Mouse (Mus musculus) thymus, adult 2 months (tissue): ENCODE data around the gene Tspan5. TPM values are rescaled to one million over a fixed set of nuclear protein-coding genes. Genes with fewer than 3 reads are reported as not detected.

ENCODE experiments used
- DNase-seq: peaks from one replicate; pipeline ENCODE4 v3.0.0; 2021
- H3K27ac ChIP-seq: fragments of 200-500 bp; 2 replicates; pipeline ENCODE4 v1.5.1; 2012; ENCODE audit warnings: low read length, control low read depth; ENCODE audit not compliant: control insufficient read depth, insufficient read depth
- H3K27me3 ChIP-seq: fragments of 200-500 bp; 2 replicates; pipeline ENCODE4 v1.6.1; 2012; ENCODE audit warnings: mild to moderate bottlenecking, low read length, moderate library complexity, mixed read lengths; ENCODE audit not compliant: control insufficient read depth, insufficient read depth
- H3K36me3 ChIP-seq: fragments of 200-500 bp; 2 replicates; pipeline ENCODE4 v1.6.1; 2012; ENCODE audit warnings: mild to moderate bottlenecking, low read length, moderate library complexity; ENCODE audit not compliant: control insufficient read depth, insufficient read depth
- H3K4me1 ChIP-seq: fragments of 200-500 bp; replicated peaks from 2 replicates; pipeline ENCODE4 v1.6.1; 2012; ENCODE audit warnings: low read length; ENCODE audit not compliant: control insufficient read depth, insufficient read depth
- H3K4me3 ChIP-seq: fragments of 200-500 bp; 2 replicates; pipeline ENCODE4 v1.5.1; 2012; ENCODE audit warnings: mild to moderate bottlenecking, low read length, control low read depth, moderate library complexity; ENCODE audit not compliant: control insufficient read depth, insufficient read depth
- CTCF ChIP-seq: fragments of 200-500 bp; IDR thresholded peaks from 2 replicates; pipeline ENCODE4 v1.5.1; 2012; ENCODE audit warnings: mild to moderate bottlenecking, control low read depth, low read length, moderate library complexity, borderline replicate concordance; ENCODE audit not compliant: control insufficient read depth, poor library complexity, insufficient read depth; ENCODE audit errors: extremely low read depth
- POLR2A ChIP-seq: fragments of 200-500 bp; IDR thresholded peaks from 2 replicates; pipeline ENCODE4 v1.6.1; 2012; ENCODE audit warnings: mild to moderate bottlenecking, low read length, control low read depth, moderate library complexity; ENCODE audit not compliant: control insufficient read depth, poor library complexity, insufficient read depth; ENCODE audit errors: extremely low read depth
- WGBS: fragments of 180-500 bp; shearing (Covaris S2); methylation state at CpG from one replicate; pipeline ENCODE4 v1.1.7; 2018; 5-methylcytosine and 5-hydroxymethylcytosine counted together
- polyA plus RNA-seq: library from polyadenylated mRNA; depleted of rRNA; stranded (reverse); fragments of >200 nt; gene quantifications from 2 replicates; pipeline ENCODE4 v1.2.3, GENCODE M21; 2012; rRNA removed

The Tspan5 gene
- polyA plus RNA-seq, 1 experiment, result 15.9 TPM

DNA sequence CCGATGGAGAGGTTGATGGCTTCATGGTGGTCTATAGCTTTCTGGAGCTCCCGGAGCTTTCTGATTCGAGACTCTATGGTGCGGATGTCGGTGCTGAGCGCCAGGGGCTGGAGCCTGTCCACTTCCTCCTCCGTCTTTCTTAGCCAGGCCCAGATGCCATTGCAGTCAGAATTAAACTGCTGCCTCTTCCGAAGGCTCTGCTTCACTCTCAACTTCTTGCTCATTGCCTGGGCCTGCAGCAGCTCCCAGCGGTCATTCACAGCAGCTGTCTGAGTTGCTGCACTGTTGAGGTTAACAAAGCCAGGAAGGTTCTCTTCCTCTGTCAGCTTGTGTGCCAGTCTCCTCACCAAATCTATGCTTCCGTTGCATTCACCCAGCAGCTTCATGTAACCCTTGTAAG is 195.2 kb downstream of the Tspan5 start:
- Histone ChIP-seq H3K4me1 (no peaks in the 10 kb centered on the region), H3K36me3 (peaks cover 24% of the 10 kb centered on the region)
- TF ChIP-seq CTCF, result no peak
- TF ChIP-seq POLR2A, result no peak

DNA sequence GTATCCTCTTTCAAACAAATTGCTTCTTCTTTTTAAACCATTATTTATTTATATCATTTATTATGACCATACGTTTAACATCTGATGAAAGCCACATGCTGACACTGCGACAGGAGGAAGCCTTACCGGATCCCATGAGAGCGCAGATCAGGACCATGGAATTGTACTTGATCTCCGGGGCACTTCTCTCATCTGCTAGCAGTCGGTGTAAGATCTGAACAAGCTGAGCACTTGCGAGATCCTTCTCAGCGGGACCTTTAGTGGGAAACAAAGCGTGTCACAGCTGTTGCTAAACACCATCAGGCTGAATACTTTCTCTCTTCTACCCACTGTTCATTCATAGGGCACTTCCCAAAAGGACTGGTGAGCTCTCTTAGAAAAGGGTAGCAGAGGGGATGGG is 199.6 kb downstream of the Tspan5 start:
- 94% methylated on average over 9 of the region's 9 CpGs for WGBS
- Histone ChIP-seq H3K36me3 (peaks cover 42% of the 10 kb centered on the region), H3K27ac (no peak overlapping the region), H3K27me3 (no peaks in the 10 kb centered on the region), H3K4me3 (no peak overlapping the region), H3K4me1 (no peaks in the 10 kb centered on the region)
- TF ChIP-seq POLR2A, result no peak
- no peak for TF ChIP-seq CTCF
- DNase-seq, result no peak

More for the DNA sequence above, 195.2 kb downstream of the Tspan5 start:
- Histone ChIP-seq H3K4me3 (no peak overlapping the region), H3K27me3 (no peaks in the 10 kb centered on the region), H3K27ac (no peak overlapping the region)
- no peak for DNase-seq
- 94% methylated on average over 10 of the region's 10 CpGs for WGBS

DNA sequence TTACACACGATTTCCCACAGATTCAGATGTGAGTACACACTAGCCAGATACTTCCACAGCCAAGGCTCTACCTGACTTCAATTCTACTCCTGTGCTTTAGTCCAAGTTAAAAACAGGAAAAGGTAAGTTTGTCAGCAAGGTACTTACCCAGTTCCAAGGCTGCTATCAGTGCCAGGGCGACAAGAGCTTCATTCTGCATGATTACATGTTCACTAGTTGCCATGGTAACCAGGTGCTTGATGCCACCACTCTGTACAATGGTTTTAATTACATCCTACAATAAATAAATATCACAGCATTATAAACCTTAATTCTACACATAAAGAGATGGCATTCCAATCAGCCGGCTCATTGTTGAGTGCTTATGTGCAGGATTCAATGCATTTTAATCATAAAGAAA is 203.5 kb downstream of the Tspan5 start:
- Histone ChIP-seq H3K4me3 (no peak overlapping the region), H3K4me1 (peaks cover 11% of the 10 kb centered on the region), H3K36me3 (peaks cover 21% of the 10 kb centered on the region)

DNA sequence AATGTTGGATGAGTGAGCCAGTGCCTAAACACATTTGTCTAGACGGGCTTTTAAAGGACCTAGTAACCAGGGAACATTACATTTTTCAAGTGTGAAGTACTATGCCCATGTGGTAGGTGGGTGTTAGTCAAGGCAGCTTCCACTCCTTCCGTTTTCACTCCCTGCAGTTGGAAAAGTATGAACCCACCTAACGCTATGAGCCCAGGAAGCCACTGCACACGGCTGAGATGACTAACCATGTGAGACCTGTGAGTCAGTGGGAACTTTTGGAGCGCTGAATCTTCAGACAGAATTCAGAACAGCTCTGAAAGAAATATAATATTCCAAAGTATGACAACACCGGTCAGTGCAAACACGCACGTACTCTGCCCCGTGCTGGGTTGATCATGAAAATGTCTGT is 207.1 kb downstream of the Tspan5 start:
- TF ChIP-seq CTCF (no peak), POLR2A (no peak)
- 98% methylated on average over 9 of the region's 9 CpGs for WGBS
- H3K36me3 ChIP-seq, result peaks cover 19% of the 10 kb centered on the region

More for the DNA sequence above, 203.5 kb downstream of the Tspan5 start:
- TF ChIP-seq POLR2A, result no peak
- no peak for TF ChIP-seq CTCF
- Histone ChIP-seq H3K27ac (no peak overlapping the region), H3K27me3 (no peaks in the 10 kb centered on the region)
- no peak for DNase-seq
- WGBS, result 98% methylated on average over 3 of the region's 3 CpGs

DNA sequence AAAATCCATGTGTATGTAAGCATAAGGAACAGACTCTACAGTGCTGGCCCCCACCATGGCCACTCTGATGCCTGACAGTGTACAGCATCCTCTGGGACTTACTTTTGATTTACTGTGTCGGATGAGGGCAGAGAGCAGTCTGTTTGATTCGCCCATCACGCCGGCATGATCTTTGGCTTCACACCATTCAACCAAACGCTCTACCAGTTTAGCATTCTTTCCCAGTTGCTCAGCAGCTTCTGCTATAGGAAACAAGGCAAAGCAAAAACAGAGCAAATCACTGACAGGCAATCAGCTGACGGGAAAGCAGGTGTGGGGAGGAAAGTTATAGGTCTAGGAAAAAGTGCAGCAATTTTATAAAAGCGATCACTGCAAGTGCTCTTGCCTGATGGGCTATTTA is 213.2 kb downstream of the Tspan5 start:
- peaks cover 3% of the 10 kb centered on the region for H3K4me1 ChIP-seq
- TF ChIP-seq POLR2A (no peak), CTCF (no peak)
- no peak for DNase-seq
- no peak overlapping the region for H3K27ac ChIP-seq
- H3K27me3 ChIP-seq, result no peaks in the 10 kb centered on the region
- peaks cover 35% of the 10 kb centered on the region for H3K36me3 ChIP-seq
- H3K4me3 ChIP-seq, result no peak overlapping the region
- 98% methylated on average over 7 of the region's 7 CpGs for WGBS

More for the DNA sequence above, 207.1 kb downstream of the Tspan5 start:
- Histone ChIP-seq H3K27ac (no peak overlapping the region), H3K4me3 (no peak overlapping the region), H3K4me1 (peaks cover 11% of the 10 kb centered on the region), H3K27me3 (no peaks in the 10 kb centered on the region)
- no peak for DNase-seq

Other genes starting within 250 kb of the Tspan5 start
- 20.1 and 25.1 TPM in 2 replicates for gene Eif4e, start 216.0 kb upstream of the Tspan5 start, polyA plus RNA-seq